12 mouse cellular contexts compared by ENCODE assay signal in the genomic region with DNA sequence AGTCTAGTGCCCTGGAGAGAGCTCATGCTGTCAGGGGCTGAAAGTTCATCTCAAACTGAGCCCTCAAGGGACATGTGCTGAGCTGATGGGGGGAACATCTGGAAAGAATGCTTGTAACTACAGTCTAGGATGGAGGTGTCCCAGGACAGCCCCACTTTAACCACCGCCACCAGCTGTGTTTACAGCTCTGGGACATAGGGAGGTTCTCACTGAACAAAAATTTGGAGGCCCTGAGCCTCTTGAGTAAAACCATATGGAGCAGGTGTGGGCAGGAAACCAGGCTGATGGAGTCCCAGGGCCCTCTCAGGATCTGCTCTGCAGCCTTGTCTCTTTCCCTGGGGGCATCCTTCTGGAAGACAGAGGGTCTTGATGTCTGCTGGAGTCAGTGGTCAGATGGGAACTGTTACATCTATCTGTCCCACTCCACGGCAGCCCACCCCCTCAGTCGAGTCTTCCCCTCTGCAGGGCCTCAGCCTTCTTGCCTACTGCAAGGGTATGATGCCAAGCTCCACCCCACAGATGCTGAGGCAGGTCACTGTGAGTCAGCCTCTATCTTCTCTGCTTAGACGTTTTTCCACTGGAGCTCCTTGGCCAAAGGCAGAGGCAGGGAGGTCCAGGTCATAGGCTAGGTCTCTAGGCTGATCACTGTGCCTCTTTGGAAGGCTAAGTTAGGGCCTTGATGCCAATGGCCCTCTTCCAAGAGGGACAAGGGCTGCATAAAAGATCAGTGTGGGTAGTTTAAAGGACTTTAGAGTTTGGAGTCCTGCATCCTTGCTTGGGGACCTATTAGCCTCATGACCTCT. TPM values are rescaled to one million over a fixed set of nuclear protein-coding genes. Genes with fewer than 3 reads are reported as not detected.
DNase-seq lines count a peak whose midpoint lies in the region; ATAC-seq lines count a peak whose summit lies in the region.
"Had no signal": no experiment of that assay in that cellular context is flagged by ENCODE, and none has a peak within 500 bp of the region (broad histone marks: within the 10 kb centered on the region; RNA-seq: fewer than 3 reads in every experiment).

No protein-coding gene starts in this region.

- no peak for ATAC-seq in midbrain, embryonic 16.5 days
- ATAC-seq in limb, embryonic 13.5 days (ENCODE audit: low FRiP score, low read depth), result peak; percentile 86

- no peak overlapping the region for H3K4me2 ChIP-seq in midbrain, embryonic 16.5 days (ENCODE audit: low read length)
- 0 out of 2 replicates have a peak overlapping the region, but pooled peaks have one; percentile 0 for H3K4me2 ChIP-seq in limb, embryonic 13.5 days (replicated peaks)
- H3K4me2 ChIP-seq: liver, embryonic 13.5 days; midbrain, embryonic 12.5 days had no signal

- no peaks in the 10 kb centered on the region for H3K36me3 ChIP-seq in midbrain, embryonic 10.5 days
- H3K36me3 ChIP-seq in midbrain, embryonic 16.5 days (ENCODE audit: control insufficient read depth, insufficient read depth, low read length), result no peaks in the 10 kb centered on the region
- H3K36me3 ChIP-seq in limb, embryonic 13.5 days, result no peaks in the 10 kb centered on the region
- H3K36me3 ChIP-seq: liver, embryonic 13.5 days; midbrain, embryonic 12.5 days had no signal

- H3K27ac ChIP-seq in midbrain, embryonic 10.5 days (replicated peaks), result peak overlapping the region; percentile 42; the same call in 1 of the 2 replicates
- H3K27ac ChIP-seq in midbrain, embryonic 16.5 days (ENCODE audit: low read length), result no peak overlapping the region
- H3K27ac ChIP-seq in limb, embryonic 13.5 days, result peak overlapping the region; percentile 48; the same call in 1 of the 2 replicates
- H3K27ac ChIP-seq: liver, embryonic 13.5 days; midbrain, embryonic 12.5 days had no signal

- WGBS in midbrain, embryonic 10.5 days, result 62% methylated on average over 4 of the region's 4 CpGs
- 77% methylated on average over 4 of the region's 4 CpGs for WGBS in midbrain, embryonic 16.5 days
- 15% methylated on average over 4 of the region's 4 CpGs for WGBS in limb, embryonic 13.5 days

- intact Hi-C loops in left cerebral cortex, postnatal 25 days (cut with DNase I), result no loop called here

- H3K4me3 ChIP-seq in midbrain, embryonic 10.5 days, result no peak overlapping the region
- H3K4me3 ChIP-seq in midbrain, embryonic 16.5 days (ENCODE audit: low read depth, low read length), result no peak overlapping the region
- H3K4me3 ChIP-seq in limb, embryonic 13.5 days, result no peak overlapping the region
- H3K4me3 ChIP-seq: liver, embryonic 13.5 days; midbrain, embryonic 12.5 days had no signal

- peak; percentile 51 for DNase-seq in cerebellum, adult 11-12 months
- no peak for DNase-seq in cerebellum, adult 8-10 months
- no peak for DNase-seq in midbrain, embryonic 10.5 days (ENCODE audit: low spot score)
- DNase-seq in gastrocnemius, adult 8-10 months (ENCODE audit: low spot score in 2 of 2), result peak; percentile 10 to 43
- no peak for DNase-seq in lung, postnatal 14 days
- no peak for DNase-seq in left cerebral cortex, postnatal 25 days (ENCODE audit: low spot score in 2 of 2)
- DNase-seq: liver, embryonic 13.5 days had no signal

- H3K4me1 ChIP-seq in midbrain, embryonic 10.5 days, result peaks cover 42% of the 10 kb centered on the region
- peaks cover 10% of the 10 kb centered on the region for H3K4me1 ChIP-seq in midbrain, embryonic 16.5 days (ENCODE audit: control insufficient read depth, insufficient read depth, low read length)
- peaks cover 55% of the 10 kb centered on the region for H3K4me1 ChIP-seq in limb, embryonic 13.5 days
- H3K4me1 ChIP-seq: liver, embryonic 13.5 days had no signal

- H3K27me3 ChIP-seq in midbrain, embryonic 10.5 days (ENCODE audit: low read depth, poor library complexity, severe bottlenecking), result peaks cover 26% of the 10 kb centered on the region
- H3K27me3 ChIP-seq in midbrain, embryonic 16.5 days (ENCODE audit: control insufficient read depth, insufficient read depth, low read depth, low read length), result no peaks in the 10 kb centered on the region
- H3K27me3 ChIP-seq in limb, embryonic 13.5 days, result peaks cover 8% of the 10 kb centered on the region; the same call in 1 of the 2 replicates

- H3K9ac ChIP-seq in midbrain, embryonic 16.5 days (ENCODE audit: low read depth, low read length), result no peak overlapping the region
- no peak overlapping the region for H3K9ac ChIP-seq in limb, embryonic 13.5 days
- H3K9ac ChIP-seq: liver, embryonic 13.5 days; midbrain, embryonic 12.5 days had no signal

- H3K9me3 ChIP-seq in midbrain, embryonic 10.5 days (replicated peaks), result no peaks in the 10 kb centered on the region
- H3K9me3 ChIP-seq in midbrain, embryonic 16.5 days (replicated peaks; ENCODE audit: control insufficient read depth, low read length, poor library complexity, severe bottlenecking), result no peaks in the 10 kb centered on the region
- no peaks in the 10 kb centered on the region for H3K9me3 ChIP-seq in limb, embryonic 13.5 days
- H3K9me3 ChIP-seq: liver, embryonic 13.5 days; midbrain, embryonic 12.5 days had no signal

RNA-seq across cellular contexts. Expression of a gene that starts 26.8 kb away (rescaled TPM):
- polyA plus RNA-seq in midbrain, embryonic 10.5 days (2016; fragmentation: Nextera tagmentation; extraction: Ambion mirVana), result 0.51 and 0.62 TPM in 2 replicates
- 0.31 and 0.90 TPM in 2 replicates for polyA plus RNA-seq in midbrain, embryonic 16.5 days (2015; fragmentation: Nextera tagmentation; extraction: Ambion mirVana)
- total RNA-seq in gastrocnemius, adult 8-10 months (2022), result not detected
- polyA plus RNA-seq in limb, embryonic 13.5 days (2015; fragmentation: Nextera tagmentation; extraction: Ambion mirVana), result 0.15 and 0.20 TPM in 2 replicates
- 1 to 10 TPM in 1 of 2 experiments, under 1 TPM in 1; 0.55 to 1.1 TPM for total RNA-seq in left cerebral cortex, postnatal 25 days (2021)
- polyA plus RNA-seq: heart, embryonic 14.5 days; liver, embryonic 13.5 days; stomach, embryonic 14.5 days had no signal

RNA-seq across cellular contexts. Expression of a gene that starts 28.2 kb away (rescaled TPM):
- 15.2 TPM in 2 replicates for polyA plus RNA-seq in midbrain, embryonic 10.5 days (2016; fragmentation: Nextera tagmentation; extraction: Ambion mirVana)
- polyA plus RNA-seq in midbrain, embryonic 16.5 days (2015; fragmentation: Nextera tagmentation; extraction: Ambion mirVana), result 8.1 and 9.7 TPM in 2 replicates
- total RNA-seq in gastrocnemius, adult 8-10 months (2022), result under 1 TPM in 3 of 4 experiments, not detected in 1; 0.10 to 0.43 (median 0.19) TPM
- 25.3 and 29.9 TPM in 2 replicates for polyA plus RNA-seq in limb, embryonic 13.5 days (2015; fragmentation: Nextera tagmentation; extraction: Ambion mirVana)
- 1 to 10 TPM; 7.2 to 8.7 TPM for total RNA-seq in left cerebral cortex, postnatal 25 days (2021)

Comparison
In these comparisons a context has a peak if more than half of its experiments do, and no peak if none do; other contexts are left out.
1. DNase-seq: peak in cerebellum, adult 11-12 months (single experiment) and gastrocnemius, adult 8-10 months (2 of 2); none in cerebellum, adult 8-10 months (single experiment), midbrain, embryonic 10.5 days (single experiment), lung, postnatal 14 days (single experiment) and left cerebral cortex, postnatal 25 days (0 of 2).